Mouse (Mus musculus): ENCODE data around the gene Ptgdr2. TPM values are rescaled to one million over a fixed set of nuclear protein-coding genes. Genes with fewer than 3 reads are reported as not detected.

The Ptgdr2 gene
- polyA plus RNA-seq, 1 experiment from 2014 or later: not detected

GRCm38 (mm10) chr19:10900315-10900714, 36.6 kb upstream of the Ptgdr2 start:
- Histone ChIP-seq H3K27ac (ENCODE audit: low read depth, low read length) (no peak overlapping the region), H3K9ac (ENCODE audit: low read depth, low read length) (no peak overlapping the region), H3K4me1 (replicated peaks; ENCODE audit: control insufficient read depth, insufficient read depth, low read length) (peaks cover 10% of the 10 kb centered on the region; the same call in 1 of the 2 replicates), H3K4me3 (ENCODE audit: low read depth, low read length) (no peak overlapping the region), H3K4me2 (replicated peaks; ENCODE audit: low read depth) (no peak overlapping the region), H3K27me3 (replicated peaks; ENCODE audit: control insufficient read depth, insufficient read depth, low read length) (no peaks in the 10 kb centered on the region), H3K9me3 (ENCODE audit: control insufficient read depth) (no peaks in the 10 kb centered on the region), H3K36me3 (ENCODE audit: control insufficient read depth, insufficient read depth) (peaks cover 73% of the 10 kb centered on the region)
- TF ChIP-seq CTCF (IDR thresholded peaks at IDR 0.05; ENCODE audit: low read depth): no peak
- 76% methylated on average over 6 of the region's 6 CpGs for WGBS
- ATAC-seq: no peak

DNA sequence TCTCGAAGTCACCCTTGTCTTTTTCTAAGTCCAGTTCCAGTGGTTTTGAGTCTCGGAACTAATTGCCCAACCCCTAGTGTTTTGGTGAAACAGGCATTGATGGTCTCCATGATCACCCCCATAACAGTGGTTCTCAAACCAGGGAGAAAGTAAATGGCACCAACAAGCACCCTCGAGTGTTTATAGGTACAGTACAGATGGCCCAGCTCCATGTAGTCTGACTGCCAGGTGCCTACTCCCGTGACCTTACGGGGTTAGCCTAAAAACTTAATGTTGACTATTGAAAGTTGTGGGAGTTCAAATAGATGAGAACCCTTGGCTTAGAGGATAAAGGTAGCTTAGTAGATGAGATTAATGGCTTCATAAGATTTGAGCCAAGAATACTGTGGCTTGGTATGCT, 35.9 kb upstream of the Ptgdr2 start:
- no peak for TF ChIP-seq CTCF (IDR thresholded peaks at IDR 0.05; ENCODE audit: low read depth)
- H3K9me3 ChIP-seq (ENCODE audit: control insufficient read depth): no peaks in the 10 kb centered on the region
- WGBS: 90% methylated on average over 5 of the region's 5 CpGs
- H3K27me3 ChIP-seq (replicated peaks; ENCODE audit: control insufficient read depth, insufficient read depth, low read length): no peaks in the 10 kb centered on the region
- H3K27ac ChIP-seq (ENCODE audit: low read depth, low read length): no peak overlapping the region
- no peak overlapping the region for H3K4me3 ChIP-seq (ENCODE audit: low read depth, low read length)
- H3K9ac ChIP-seq (ENCODE audit: low read depth, low read length): no peak overlapping the region
- H3K36me3 ChIP-seq (ENCODE audit: control insufficient read depth, insufficient read depth): peaks cover 74% of the 10 kb centered on the region
- H3K4me1 ChIP-seq (replicated peaks; ENCODE audit: control insufficient read depth, insufficient read depth, low read length): peaks cover 10% of the 10 kb centered on the region; the same call in 1 of the 2 replicates
- H3K4me2 ChIP-seq (replicated peaks; ENCODE audit: low read depth): no peak overlapping the region
- no peak for ATAC-seq

GRCm38 (mm10) chr19:10904512-10904911, 32.4 kb upstream of the Ptgdr2 start:
- no peak for TF ChIP-seq CTCF (IDR thresholded peaks at IDR 0.05; ENCODE audit: low read depth)
- H3K27me3 ChIP-seq (replicated peaks; ENCODE audit: control insufficient read depth, insufficient read depth, low read length): no peaks in the 10 kb centered on the region
- no peak overlapping the region for H3K4me3 ChIP-seq (ENCODE audit: low read depth, low read length)
- no peak overlapping the region for H3K9ac ChIP-seq (ENCODE audit: low read depth, low read length)
- H3K9me3 ChIP-seq (ENCODE audit: control insufficient read depth): no peaks in the 10 kb centered on the region
- H3K27ac ChIP-seq (ENCODE audit: low read depth, low read length): peak overlapping the region; percentile 28; the same call in 1 of the 2 replicates
- H3K4me1 ChIP-seq (replicated peaks; ENCODE audit: control insufficient read depth, insufficient read depth, low read length): peaks cover 4% of the 10 kb centered on the region; the same call in 1 of the 2 replicates
- no peak for ATAC-seq
- peaks cover 56% of the 10 kb centered on the region for H3K36me3 ChIP-seq (ENCODE audit: control insufficient read depth, insufficient read depth)
- WGBS: 62% methylated on average over 5 of the region's 5 CpGs
- no peak overlapping the region for H3K4me2 ChIP-seq (replicated peaks; ENCODE audit: low read depth)

DNA sequence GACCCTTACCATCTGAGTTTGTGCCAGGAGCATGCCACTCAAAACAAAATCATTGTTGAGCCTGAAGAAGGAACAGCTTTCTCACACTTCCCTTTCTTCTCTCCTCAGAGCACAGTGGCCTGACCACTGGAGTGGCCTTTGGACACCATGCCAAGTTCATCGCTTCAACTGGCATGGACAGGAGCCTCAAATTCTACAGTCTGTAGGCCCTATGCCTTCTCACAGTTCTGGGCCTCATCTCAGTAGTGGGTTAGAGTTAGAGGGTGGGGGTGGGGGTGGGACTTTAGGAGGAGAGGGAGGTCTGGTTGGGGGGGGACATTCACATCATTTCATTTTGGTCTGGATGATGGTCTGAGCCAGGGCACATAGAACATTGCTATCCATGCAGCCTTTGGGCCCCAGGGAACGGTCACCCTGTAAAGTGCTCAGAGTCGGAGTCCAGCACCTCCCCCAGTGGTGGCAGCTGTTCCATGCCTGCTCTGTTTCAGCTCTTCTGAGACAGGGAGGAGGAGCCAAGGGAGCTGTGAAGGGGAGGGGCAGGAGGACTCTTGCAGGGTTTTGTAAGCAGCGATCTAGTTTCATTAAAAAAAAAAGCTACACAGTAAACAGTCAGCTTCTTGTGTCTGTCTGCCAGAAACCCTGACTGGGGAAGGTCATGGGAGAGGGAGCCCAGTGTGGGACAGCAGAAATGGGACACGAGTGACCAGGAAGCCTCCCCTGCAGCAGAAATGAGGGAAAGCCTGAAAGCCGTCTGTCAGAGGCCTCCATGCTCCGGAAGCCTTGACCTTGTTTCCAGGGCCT, 31.8 kb upstream of the Ptgdr2 start:
- ATAC-seq: peak; percentile 57
- no peak overlapping the region for H3K9ac ChIP-seq (ENCODE audit: low read depth, low read length)

GRCm38 (mm10) chr19:10905728-10906000, 31.3 kb upstream of the Ptgdr2 start:
- no peak for ATAC-seq
- 57% methylated on average over 5 of the region's 5 CpGs for WGBS

More for the DNA sequence above, 31.8 kb upstream of the Ptgdr2 start:
- TF ChIP-seq CTCF (IDR thresholded peaks at IDR 0.05; ENCODE audit: low read depth): peak; percentile 40
- peak overlapping the region; percentile 61 for H3K27ac ChIP-seq (ENCODE audit: low read depth, low read length)
- H3K27me3 ChIP-seq (replicated peaks; ENCODE audit: control insufficient read depth, insufficient read depth, low read length): no peaks in the 10 kb centered on the region
- peaks cover 51% of the 10 kb centered on the region for H3K36me3 ChIP-seq (ENCODE audit: control insufficient read depth, insufficient read depth)
- H3K4me1 ChIP-seq (replicated peaks; ENCODE audit: control insufficient read depth, insufficient read depth, low read length): peaks cover 4% of the 10 kb centered on the region; the same call in 1 of the 2 replicates
- 32% methylated on average over 7 of the region's 7 CpGs for WGBS
- no peak overlapping the region for H3K4me2 ChIP-seq (replicated peaks; ENCODE audit: low read depth)
- H3K9me3 ChIP-seq (ENCODE audit: control insufficient read depth): no peaks in the 10 kb centered on the region
- H3K4me3 ChIP-seq (ENCODE audit: low read depth, low read length): no peak overlapping the region

DNA sequence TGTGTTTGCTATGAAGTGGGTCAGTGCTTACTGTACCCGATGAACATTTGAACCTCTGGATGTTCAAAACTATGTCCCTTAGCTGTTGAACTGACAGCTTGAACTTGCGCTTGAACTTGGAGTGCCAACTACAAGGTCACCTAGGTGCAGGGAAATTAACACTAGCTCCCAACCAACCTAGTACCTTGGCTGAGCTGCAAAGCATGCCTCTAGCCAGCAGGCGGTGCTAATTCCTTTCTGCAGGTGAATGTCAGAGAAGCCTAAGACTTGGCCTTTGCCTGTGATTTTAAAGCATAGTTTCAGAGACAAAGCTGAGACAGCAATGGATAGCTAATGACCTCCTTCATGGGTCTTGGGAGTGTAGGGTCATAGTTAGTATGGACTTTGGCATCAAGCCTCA, 29.1 kb upstream of the Ptgdr2 start:
- Histone ChIP-seq H3K4me2 (replicated peaks; ENCODE audit: low read depth) (no peak overlapping the region), H3K4me3 (ENCODE audit: low read depth, low read length) (no peak overlapping the region), H3K4me1 (replicated peaks; ENCODE audit: control insufficient read depth, insufficient read depth, low read length) (peaks cover 4% of the 10 kb centered on the region; the same call in 1 of the 2 replicates), H3K27ac (ENCODE audit: low read depth, low read length) (no peak overlapping the region), H3K27me3 (replicated peaks; ENCODE audit: control insufficient read depth, insufficient read depth, low read length) (no peaks in the 10 kb centered on the region), H3K9me3 (ENCODE audit: control insufficient read depth) (no peaks in the 10 kb centered on the region), H3K9ac (ENCODE audit: low read depth, low read length) (no peak overlapping the region), H3K36me3 (ENCODE audit: control insufficient read depth, insufficient read depth) (peaks cover 24% of the 10 kb centered on the region)
- 51% methylated on average over 3 of the region's 3 CpGs for WGBS
- ATAC-seq: peak; percentile 40; the same call in 1 of the 2 replicates
- peak; percentile 94 for TF ChIP-seq CTCF (IDR thresholded peaks at IDR 0.05; ENCODE audit: low read depth)

More at GRCm38 (mm10) chr19:10905728-10906000, 31.3 kb upstream of the Ptgdr2 start:
- Histone ChIP-seq H3K36me3 (ENCODE audit: control insufficient read depth, insufficient read depth) (peaks cover 46% of the 10 kb centered on the region), H3K27me3 (replicated peaks; ENCODE audit: control insufficient read depth, insufficient read depth, low read length) (no peaks in the 10 kb centered on the region), H3K4me1 (replicated peaks; ENCODE audit: control insufficient read depth, insufficient read depth, low read length) (peaks cover 4% of the 10 kb centered on the region; the same call in 1 of the 2 replicates), H3K4me2 (replicated peaks; ENCODE audit: low read depth) (no peak overlapping the region), H3K4me3 (ENCODE audit: low read depth, low read length) (no peak overlapping the region), H3K27ac (ENCODE audit: low read depth, low read length) (peak overlapping the region; percentile 61), H3K9me3 (ENCODE audit: control insufficient read depth) (no peaks in the 10 kb centered on the region), H3K9ac (ENCODE audit: low read depth, low read length) (no peak overlapping the region)
- no peak for TF ChIP-seq CTCF (IDR thresholded peaks at IDR 0.05; ENCODE audit: low read depth)
